Mouse (Mus musculus): ENCODE measurements around the gene Aldh3b3. TPM values are rescaled to one million over a fixed set of nuclear protein-coding genes. Genes with fewer than 3 reads are reported as not detected.
A peak's percentile ranks its signal among the peaks of the same experiment; 100 is the strongest.

Gene Aldh3b3
- polyA plus RNA-seq, 1 experiment from 2014 or later, result not detected

DNA sequence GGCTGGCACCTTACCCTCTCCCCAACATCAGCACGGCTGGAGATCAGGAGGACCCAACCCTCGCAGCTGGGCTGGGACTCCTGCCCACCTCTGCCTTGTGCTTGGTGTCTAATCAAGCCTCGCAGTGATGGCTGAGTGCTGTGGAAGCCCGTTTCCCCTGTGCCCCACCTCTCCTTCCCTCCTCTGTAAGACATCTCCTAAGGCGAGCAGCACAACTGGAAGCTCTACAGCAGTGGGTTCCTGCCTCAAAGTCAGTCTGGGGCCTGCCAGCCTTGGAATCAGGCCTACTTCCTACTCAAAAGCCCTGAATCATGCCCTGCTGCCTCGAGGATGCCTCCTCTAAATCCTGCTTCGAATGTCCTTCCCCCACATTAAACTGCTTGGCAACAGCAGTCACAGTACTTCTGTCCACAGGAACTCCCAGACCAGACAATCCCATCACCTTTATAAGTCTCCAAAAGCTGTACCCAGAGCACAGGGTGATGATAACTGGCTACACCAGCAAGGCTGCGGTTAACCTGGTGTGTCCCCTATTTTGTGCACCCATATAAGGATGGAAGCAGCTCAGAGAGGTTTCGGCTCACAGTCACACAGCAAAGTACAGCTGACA, 40.8 kb downstream of the Aldh3b3 start:
- H3K36me3 ChIP-seq (ENCODE audit: control insufficient read depth, insufficient read depth, low read length), result no peaks in the 10 kb centered on the region
- H3K4me1 ChIP-seq (replicated peaks; ENCODE audit: control insufficient read depth, insufficient read depth, low read length), result peaks cover 17% of the 10 kb centered on the region
- no peak overlapping the region for H3K27ac ChIP-seq (ENCODE audit: low read depth, low read length)
- no peaks in the 10 kb centered on the region; the same call in 1 of the 2 replicates for H3K27me3 ChIP-seq (replicated peaks; ENCODE audit: control insufficient read depth, insufficient read depth, low read length)
- ATAC-seq (replicated peaks; ENCODE audit: low FRiP score) (no peak), DNase-seq (ENCODE audit: low spot score) (no peak)
- WGBS, result 81% methylated on average over 9 of the region's 9 CpGs
- H3K4me3 ChIP-seq (ENCODE audit: low read depth, low read length), result peak overlapping the region; percentile 81
- peak overlapping the region; percentile 90 for H3K4me2 ChIP-seq
- H3K9me3 ChIP-seq (ENCODE audit: control insufficient read depth, low read length), result no peaks in the 10 kb centered on the region
- H3K9ac ChIP-seq (ENCODE audit: low read depth, low read length), result peak overlapping the region; percentile 18; the same call in 1 of the 2 replicates

DNA sequence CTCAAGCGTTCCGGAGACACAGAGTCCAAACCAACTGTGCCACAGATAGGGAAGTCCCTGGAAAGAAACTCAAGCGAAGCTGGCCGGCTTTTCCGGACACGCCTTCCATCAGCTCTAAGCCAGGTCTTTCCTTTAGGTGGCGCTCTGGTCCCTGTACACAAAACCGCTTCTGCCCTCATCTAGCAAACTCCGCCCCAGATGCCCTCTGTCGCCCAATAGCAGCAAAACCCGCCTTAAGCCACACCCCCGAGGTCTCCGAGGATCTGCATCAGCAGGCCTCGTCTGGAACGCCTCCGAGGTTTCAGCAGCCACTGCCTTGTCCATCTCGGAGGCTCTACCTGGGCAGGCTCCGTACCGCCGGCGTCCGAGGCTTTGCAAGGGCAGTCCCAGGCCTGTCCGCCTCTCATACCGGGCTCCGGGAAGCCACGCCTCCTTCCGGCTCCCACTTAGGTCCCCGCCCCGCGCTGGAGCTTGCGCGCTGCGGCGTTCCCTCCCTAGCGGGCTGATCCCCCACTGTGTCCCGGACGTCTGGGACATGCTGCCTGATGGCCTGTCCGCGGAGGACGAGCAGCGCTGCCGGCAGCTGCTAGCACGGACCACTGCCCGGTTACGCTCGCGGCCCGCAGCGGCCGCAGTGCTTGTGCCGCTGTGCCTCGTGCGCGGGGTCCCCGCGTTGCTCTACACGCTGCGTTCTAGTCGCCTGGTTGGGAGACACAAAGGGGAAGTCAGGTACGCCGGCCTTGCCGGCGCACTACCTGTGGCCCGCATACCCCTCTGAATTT, 41.9 kb downstream of the Aldh3b3 start, which contains the start of the genes Nudt8 and Gm49405:
Gene Nudt8, plus strand, starts transcription at position 462 of the 782 bp plus-strand sequence.
Gene Gm49405, plus strand, starts transcription at position 508 of the 782 bp plus-strand sequence.
- Histone ChIP-seq H3K4me2 (peak within 1 kb of the TSS; percentile 90), H3K4me1 (replicated peaks; ENCODE audit: control insufficient read depth, insufficient read depth, low read length) (peaks cover 14% of the 10 kb centered on the region), H3K27me3 (replicated peaks; ENCODE audit: control insufficient read depth, insufficient read depth, low read length) (no peaks in the 10 kb centered on the region; the same call in 1 of the 2 replicates), H3K36me3 (ENCODE audit: control insufficient read depth, insufficient read depth, low read length) (no peaks in the 10 kb centered on the region), H3K9me3 (ENCODE audit: control insufficient read depth, low read length) (no peaks in the 10 kb centered on the region), H3K27ac (ENCODE audit: low read depth, low read length) (peak within 1 kb of the TSS; percentile 97), H3K4me3 (ENCODE audit: low read depth, low read length) (peak within 1 kb of the TSS; percentile 81), H3K9ac (ENCODE audit: low read depth, low read length) (peak within 1 kb of the TSS; percentile 97)
- WGBS, result under 1% methylated on average over 64 of the region's 64 CpGs
- DNase-seq (ENCODE audit: low spot score) (peak; percentile 96), ATAC-seq (replicated peaks; ENCODE audit: low FRiP score) (peak; percentile 88)

DNA sequence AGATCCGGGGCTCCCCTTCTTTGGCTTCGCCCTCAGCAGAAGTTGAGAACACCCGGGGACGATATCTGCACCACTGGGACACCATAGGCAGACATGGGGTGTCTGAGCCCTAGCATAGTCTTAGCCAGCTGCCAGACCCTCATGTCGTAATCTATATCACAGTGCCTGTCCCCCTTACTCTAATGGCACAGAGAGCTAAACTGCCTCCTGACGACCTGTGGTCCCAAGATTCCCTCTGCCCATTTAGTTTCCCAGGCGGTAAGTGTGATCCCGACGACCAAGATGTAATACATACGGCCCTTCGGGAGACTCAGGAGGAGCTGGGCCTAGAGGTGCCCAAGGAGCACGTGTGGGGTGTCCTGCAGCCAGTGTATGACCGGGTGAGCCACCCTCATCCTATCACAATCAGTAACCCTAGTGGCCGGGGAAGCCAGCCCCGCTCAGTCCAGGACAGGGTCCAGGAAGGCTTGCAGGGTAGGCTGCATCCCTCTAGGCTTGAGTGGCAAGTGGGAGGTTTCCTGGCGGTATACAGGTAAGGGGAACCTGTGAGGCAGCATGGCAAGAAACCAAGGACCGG, 42.6 kb downstream of the Aldh3b3 start:
- Histone ChIP-seq H3K4me2 (peak overlapping the region; percentile 90), H3K4me1 (replicated peaks; ENCODE audit: control insufficient read depth, insufficient read depth, low read length) (peaks cover 13% of the 10 kb centered on the region), H3K9me3 (ENCODE audit: control insufficient read depth, low read length) (no peaks in the 10 kb centered on the region), H3K9ac (ENCODE audit: low read depth, low read length) (peak overlapping the region; percentile 97), H3K27me3 (replicated peaks; ENCODE audit: control insufficient read depth, insufficient read depth, low read length) (no peaks in the 10 kb centered on the region; the same call in 1 of the 2 replicates), H3K4me3 (ENCODE audit: low read depth, low read length) (peak overlapping the region; percentile 81), H3K36me3 (ENCODE audit: control insufficient read depth, insufficient read depth, low read length) (peaks cover 4% of the 10 kb centered on the region), H3K27ac (ENCODE audit: low read depth, low read length) (peak overlapping the region; percentile 97)
- 20% methylated on average over 17 of the region's 17 CpGs for WGBS
- DNase-seq (ENCODE audit: low spot score) (peak; percentile 54), ATAC-seq (replicated peaks; ENCODE audit: low FRiP score) (peak; percentile 21; the same call in 1 of the 2 replicates)

DNA sequence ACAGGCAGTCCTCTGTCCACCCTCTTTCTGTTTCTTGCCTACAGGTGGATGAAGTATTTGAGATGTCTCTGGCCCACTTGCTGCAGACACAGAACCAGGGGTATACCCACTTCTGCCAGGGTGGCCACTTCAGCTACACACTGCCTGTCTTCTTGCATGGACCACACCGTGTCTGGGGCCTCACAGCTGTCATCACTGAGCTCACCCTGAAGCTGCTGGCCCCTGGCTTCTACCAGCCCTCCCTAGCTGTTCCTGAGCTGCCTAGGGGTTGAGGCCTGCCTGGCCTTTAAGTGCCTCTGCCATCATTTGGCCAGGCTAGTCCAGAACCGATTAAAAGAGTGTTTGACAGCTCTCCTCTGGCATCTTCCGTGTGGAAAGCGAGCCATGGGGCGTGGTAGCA, 43.3 kb downstream of the Aldh3b3 start:
- ATAC-seq (replicated peaks; ENCODE audit: low FRiP score), result no peak
- Histone ChIP-seq H3K4me3 (ENCODE audit: low read depth, low read length) (no peak overlapping the region), H3K27ac (ENCODE audit: low read depth, low read length) (no peak overlapping the region), H3K4me2 (peak overlapping the region; percentile 90), H3K4me1 (replicated peaks; ENCODE audit: control insufficient read depth, insufficient read depth, low read length) (peaks cover 13% of the 10 kb centered on the region), H3K27me3 (replicated peaks; ENCODE audit: control insufficient read depth, insufficient read depth, low read length) (no peaks in the 10 kb centered on the region; the same call in 1 of the 2 replicates), H3K9me3 (ENCODE audit: control insufficient read depth, low read length) (no peaks in the 10 kb centered on the region), H3K9ac (ENCODE audit: low read depth, low read length) (0 out of 2 replicates have a peak overlapping the region, but pooled peaks have one; percentile 97), H3K36me3 (ENCODE audit: control insufficient read depth, insufficient read depth, low read length) (peaks cover 10% of the 10 kb centered on the region)
- DNase-seq (ENCODE audit: low spot score), result no peak
- 92% methylated on average over 5 of the region's 5 CpGs for WGBS

DNA sequence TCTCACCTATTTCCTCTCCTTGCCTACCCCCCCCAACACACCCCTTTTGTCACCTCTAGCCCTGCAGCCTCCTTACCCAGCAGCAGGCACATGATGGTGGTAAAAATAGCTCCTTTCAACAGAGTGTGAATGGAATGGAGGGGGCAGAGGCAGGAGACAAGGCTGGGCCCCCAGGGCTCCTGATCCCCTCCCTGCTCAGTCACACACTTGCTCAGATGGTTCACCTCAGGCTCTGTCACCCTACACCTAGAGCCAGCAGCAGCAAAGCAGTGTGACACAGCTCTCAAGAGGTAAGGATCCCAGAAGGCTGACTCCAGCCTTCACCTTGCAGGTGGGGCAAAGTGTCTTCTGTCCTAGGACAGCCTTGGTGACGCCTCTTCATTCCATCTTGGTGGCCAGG, 44.7 kb downstream of the Aldh3b3 start, which contains the start of gene Doc2g:
Gene Doc2g, plus strand, starts transcription at position 202 of the 400 bp plus-strand sequence.
- no peak within 1 kb of the TSS for H3K4me3 ChIP-seq (ENCODE audit: low read depth, low read length)
- H3K36me3 ChIP-seq (ENCODE audit: control insufficient read depth, insufficient read depth, low read length), result peaks cover 23% of the 10 kb centered on the region
- ATAC-seq (replicated peaks; ENCODE audit: low FRiP score) (no peak), DNase-seq (ENCODE audit: low spot score) (no peak)
- H3K9me3 ChIP-seq (ENCODE audit: control insufficient read depth, low read length), result no peaks in the 10 kb centered on the region
- peaks cover 13% of the 10 kb centered on the region for H3K4me1 ChIP-seq (replicated peaks; ENCODE audit: control insufficient read depth, insufficient read depth, low read length)
- no peak within 1 kb of the TSS for H3K27ac ChIP-seq (ENCODE audit: low read depth, low read length)
- no peaks in the 10 kb centered on the region; the same call in 1 of the 2 replicates for H3K27me3 ChIP-seq (replicated peaks; ENCODE audit: control insufficient read depth, insufficient read depth, low read length)
- WGBS, result 61% methylated on average over 1 of the region's 1 CpGs
- H3K9ac ChIP-seq (ENCODE audit: low read depth, low read length), result no peak within 1 kb of the TSS; the same call in 1 of the 2 replicates
- no peak within 1 kb of the TSS for H3K4me2 ChIP-seq

DNA sequence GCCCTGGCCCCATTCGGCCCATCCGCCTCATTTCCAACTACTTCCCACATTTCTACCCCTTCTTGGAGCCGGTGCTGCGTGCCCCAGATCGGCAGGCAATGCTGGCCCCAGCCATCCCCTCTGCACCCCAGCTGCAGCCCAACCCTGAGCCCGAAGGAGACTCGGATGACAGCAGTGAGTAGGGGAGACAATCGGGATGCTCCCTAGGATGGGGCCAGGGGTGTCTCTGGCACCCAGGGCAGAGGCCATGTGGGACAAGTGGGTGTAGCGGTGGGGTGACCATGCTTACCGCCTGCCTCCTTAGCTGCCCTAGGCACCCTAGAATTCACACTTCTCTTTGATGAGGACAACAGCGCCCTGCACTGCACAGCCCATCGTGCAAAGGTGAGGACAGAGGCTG, 45.2 kb downstream of the Aldh3b3 start:
- no peak overlapping the region for H3K4me2 ChIP-seq

DNA sequence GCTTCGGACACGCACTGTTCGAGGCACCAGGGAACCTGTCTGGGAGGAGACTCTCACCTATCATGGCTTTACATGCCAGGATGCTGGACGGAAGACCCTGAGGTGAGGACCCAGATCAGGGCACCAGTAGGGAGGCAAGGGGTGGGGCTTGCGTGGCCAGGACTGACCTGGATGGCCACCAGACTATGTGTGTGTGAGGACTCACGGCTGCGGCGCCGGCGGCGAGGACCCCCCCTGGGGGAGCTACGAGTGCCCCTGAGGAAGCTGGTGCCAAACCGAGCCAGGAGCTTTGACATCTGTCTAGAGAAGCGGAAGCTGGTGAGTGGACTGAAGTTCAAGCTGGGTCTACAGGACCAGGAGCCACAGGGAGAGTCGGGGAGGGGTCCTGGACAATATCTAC, 45.9 kb downstream of the Aldh3b3 start:
- DNase-seq (ENCODE audit: low spot score) (no peak), ATAC-seq (replicated peaks; ENCODE audit: low FRiP score) (no peak)
- WGBS, result 85% methylated on average over 15 of the region's 15 CpGs
- Histone ChIP-seq H3K9ac (ENCODE audit: low read depth, low read length) (no peak overlapping the region), H3K4me1 (replicated peaks; ENCODE audit: control insufficient read depth, insufficient read depth, low read length) (peaks cover 10% of the 10 kb centered on the region), H3K36me3 (ENCODE audit: control insufficient read depth, insufficient read depth, low read length) (peaks cover 33% of the 10 kb centered on the region), H3K9me3 (ENCODE audit: control insufficient read depth, low read length) (no peaks in the 10 kb centered on the region), H3K4me3 (ENCODE audit: low read depth, low read length) (no peak overlapping the region), H3K4me2 (no peak overlapping the region), H3K27ac (ENCODE audit: low read depth, low read length) (no peak overlapping the region), H3K27me3 (replicated peaks; ENCODE audit: control insufficient read depth, insufficient read depth, low read length) (no peaks in the 10 kb centered on the region; the same call in 1 of the 2 replicates)

More for the DNA sequence above, 45.2 kb downstream of the Aldh3b3 start:
- Histone ChIP-seq H3K27me3 (replicated peaks; ENCODE audit: control insufficient read depth, insufficient read depth, low read length) (no peaks in the 10 kb centered on the region; the same call in 1 of the 2 replicates), H3K9me3 (ENCODE audit: control insufficient read depth, low read length) (no peaks in the 10 kb centered on the region), H3K36me3 (ENCODE audit: control insufficient read depth, insufficient read depth, low read length) (peaks cover 27% of the 10 kb centered on the region), H3K4me1 (replicated peaks; ENCODE audit: control insufficient read depth, insufficient read depth, low read length) (peaks cover 13% of the 10 kb centered on the region), H3K9ac (ENCODE audit: low read depth, low read length) (no peak overlapping the region), H3K4me3 (ENCODE audit: low read depth, low read length) (no peak overlapping the region), H3K27ac (ENCODE audit: low read depth, low read length) (no peak overlapping the region)
- 75% methylated on average over 12 of the region's 12 CpGs for WGBS
- DNase-seq (ENCODE audit: low spot score) (no peak), ATAC-seq (replicated peaks; ENCODE audit: low FRiP score) (no peak)

DNA sequence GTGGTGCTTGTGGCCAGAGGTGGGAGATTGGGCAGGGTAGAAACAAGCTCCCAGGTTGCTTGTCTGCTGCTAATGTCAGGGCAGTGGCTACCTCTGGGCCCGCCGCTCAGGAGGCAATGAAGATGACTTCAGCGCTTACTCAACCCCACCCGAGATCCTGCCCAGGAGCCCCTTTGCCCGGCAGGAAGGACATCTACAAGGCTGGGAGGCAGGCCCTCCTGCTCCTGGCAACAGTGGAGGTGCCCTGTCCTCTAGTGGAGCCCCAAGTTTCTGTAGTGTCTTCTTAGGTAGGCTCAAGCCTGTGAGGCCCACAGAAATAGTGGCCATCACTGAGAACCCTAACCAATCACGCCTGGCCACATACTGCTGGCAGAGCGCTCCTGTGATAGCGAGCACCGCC, 46.6 kb downstream of the Aldh3b3 start:
- Histone ChIP-seq H3K27me3 (replicated peaks; ENCODE audit: control insufficient read depth, insufficient read depth, low read length) (no peaks in the 10 kb centered on the region; the same call in 1 of the 2 replicates), H3K4me2 (no peak overlapping the region), H3K36me3 (ENCODE audit: control insufficient read depth, insufficient read depth, low read length) (peaks cover 39% of the 10 kb centered on the region), H3K9me3 (ENCODE audit: control insufficient read depth, low read length) (no peaks in the 10 kb centered on the region), H3K27ac (ENCODE audit: low read depth, low read length) (no peak overlapping the region), H3K4me3 (ENCODE audit: low read depth, low read length) (no peak overlapping the region), H3K4me1 (replicated peaks; ENCODE audit: control insufficient read depth, insufficient read depth, low read length) (peaks cover 5% of the 10 kb centered on the region), H3K9ac (ENCODE audit: low read depth, low read length) (no peak overlapping the region)
- DNase-seq (ENCODE audit: low spot score) (no peak), ATAC-seq (replicated peaks; ENCODE audit: low FRiP score) (no peak)
- WGBS, result 90% methylated on average over 9 of the region's 9 CpGs

Measured in liver, embryonic 11.5 days (tissue).